Mouse (Mus musculus): ENCODE measurements around the gene Mapt.

DNA sequence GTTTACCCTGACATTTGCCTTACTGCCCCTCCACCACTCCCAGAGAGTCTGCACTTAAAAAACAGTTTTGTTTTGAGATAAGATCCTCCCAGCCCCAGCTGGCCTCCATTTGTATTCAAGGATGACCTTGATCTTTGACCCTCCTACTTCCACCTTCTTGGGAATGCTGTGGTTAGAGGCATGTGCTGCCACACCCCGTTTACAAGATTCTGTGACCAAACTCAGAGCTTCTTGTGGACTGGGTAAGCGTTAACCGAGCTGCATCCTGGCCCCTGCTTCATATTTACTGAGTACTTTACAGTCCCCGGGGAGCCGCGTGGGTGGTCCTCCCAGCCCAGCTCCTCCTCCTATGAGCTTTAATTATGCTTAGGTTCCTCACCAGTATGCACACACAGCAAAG, 64.5 kb downstream of the Mapt start:
- no peak for TF ChIP-seq POLR2A (IDR thresholded peaks at IDR 0.05; ENCODE audit: control insufficient read depth, low read depth, low read length)
- TF ChIP-seq CTCF (IDR thresholded peaks at IDR 0.05; ENCODE audit: control insufficient read depth, insufficient read depth, insufficient replicate concordance, low read depth, low read length), result no peak

Measured in testis, adult 2 months (tissue).